ENCODE assay signal across 26 mouse cellular contexts in genomic region chr4:22208531-22208930, GRCm38 (mm10).
"Had no signal": no experiment of that assay in that cellular context is flagged by ENCODE, and none has a peak within 500 bp of the region (broad histone marks: within the 10 kb centered on the region; RNA-seq: fewer than 3 reads in every experiment).

No protein-coding gene starts in this region.

- H3K27ac ChIP-seq: gastrocnemius, adult 2 months; heart, embryonic 10.5 days; hindbrain, embryonic 10.5 days; hindbrain, embryonic 12.5 days; hindbrain, embryonic 14.5 days; intestine, embryonic 15.5 days; kidney, embryonic 15.5 days; layer of hippocampus, adult 2 months; left cerebral cortex, adult 2 months; limb, embryonic 15.5 days; liver, embryonic 12.5 days; liver, embryonic 14.5 days had no signal

- H3K9ac ChIP-seq: heart, embryonic 12.5 days; hindbrain, embryonic 12.5 days; hindbrain, embryonic 14.5 days; intestine, embryonic 15.5 days; kidney, embryonic 15.5 days; limb, embryonic 15.5 days; liver, embryonic 12.5 days; liver, embryonic 14.5 days had no signal

- H3K9me3 ChIP-seq: heart, embryonic 10.5 days; heart, embryonic 12.5 days; hindbrain, embryonic 10.5 days; hindbrain, embryonic 12.5 days; intestine, embryonic 15.5 days; kidney, embryonic 15.5 days; limb, embryonic 15.5 days; liver, embryonic 12.5 days had no signal

- H3K4me3 ChIP-seq: gastrocnemius, adult 2 months; heart, embryonic 10.5 days; heart, embryonic 12.5 days; hindbrain, embryonic 10.5 days; hindbrain, embryonic 12.5 days; intestine, embryonic 15.5 days; kidney, embryonic 15.5 days; layer of hippocampus, adult 2 months; left cerebral cortex, adult 2 months; limb, embryonic 15.5 days; liver, embryonic 12.5 days had no signal

- ATAC-seq: hindbrain, embryonic 16.5 days; inflammation-experienced regulatory T-cells, adult 6 months; intestine, embryonic 15.5 days; intestine, postnatal 0 days; liver, embryonic 12.5 days had no signal

- H3K27me3 ChIP-seq: heart, embryonic 12.5 days; hindbrain, embryonic 12.5 days; intestine, embryonic 15.5 days; kidney, embryonic 15.5 days; limb, embryonic 15.5 days; liver, embryonic 12.5 days had no signal

- H3K4me1 ChIP-seq: heart, embryonic 10.5 days; heart, embryonic 12.5 days; hindbrain, embryonic 10.5 days; hindbrain, embryonic 12.5 days; intestine, embryonic 15.5 days; kidney, embryonic 15.5 days; liver, embryonic 12.5 days had no signal

- H3K36me3 ChIP-seq: heart, embryonic 10.5 days; heart, embryonic 12.5 days; hindbrain, embryonic 10.5 days; hindbrain, embryonic 12.5 days; intestine, embryonic 15.5 days; kidney, embryonic 15.5 days; limb, embryonic 15.5 days; liver, embryonic 12.5 days had no signal

- DNase-seq: gastrocnemius, adult 2 months; gastrocnemius, postnatal 10 days; gastrocnemius, postnatal 25 days; heart, adult 18-20 months; heart, postnatal 10 days; heart, postnatal 4 days; kidney, adult 18-20 months; kidney, adult 9 months; kidney, postnatal 10 days; kidney, postnatal 25 days; kidney, postnatal 4 days had no signal

- H3K4me2 ChIP-seq: heart, embryonic 12.5 days; hindbrain, embryonic 12.5 days; hindbrain, embryonic 14.5 days; intestine, embryonic 15.5 days; kidney, embryonic 15.5 days; limb, embryonic 15.5 days; liver, embryonic 12.5 days had no signal
